Mouse (Mus musculus): ENCODE measurements around the gene Epb41l1.

- no peak for TF ChIP-seq POLR2A (IDR thresholded peaks at IDR 0.05; ENCODE audit: extremely low read depth, insufficient read depth, low read length)
- TF ChIP-seq CTCF (IDR thresholded peaks at IDR 0.05; ENCODE audit: extremely low read depth, insufficient read depth, low read length): no peak
These were observed 118.3 kb downstream of the Epb41l1 start for GRCm38 (mm10) chr2:156538817-156539555.

All from cortical plate, adult 2 months (tissue).